Mouse (Mus musculus) cerebellum, adult 2 months (tissue): ENCODE measurements around the gene Rai2.

Source experiments
- CTCF ChIP-seq: fragments of 200-500 bp; IDR thresholded peaks from 2 replicates; pipeline ENCODE4 v1.5.1; 2011; ENCODE audit warnings: low read depth, mild to moderate bottlenecking, control low read depth, low read length, moderate library complexity, borderline replicate concordance; ENCODE audit not compliant: insufficient read depth
- POLR2A ChIP-seq: fragments of 200-500 bp; IDR thresholded peaks from 2 replicates; pipeline ENCODE4 v1.6.1; 2011; ENCODE audit warnings: low read length, control low read depth, borderline replicate concordance; ENCODE audit not compliant: insufficient read depth

- TF ChIP-seq POLR2A = no peak
- no peak for TF ChIP-seq CTCF
Observed at GRCm38 (mm10) chrX:161716503-161716864, 385 bp upstream of the Rai2 start.
